Mouse (Mus musculus): Measurements from ENCODE around the gene Cacna1c. TPM values are rescaled to one million over a fixed set of nuclear protein-coding genes. Genes with fewer than 3 reads are reported as not detected.

Cacna1c gene
- polyA plus RNA-seq, 1 experiment: 1.0 TPM

- TF ChIP-seq CTCF (IDR thresholded peaks at IDR 0.05; ENCODE audit: low read depth, low read length): no peak
- no peak for TF ChIP-seq POLR2A (IDR thresholded peaks at IDR 0.05; ENCODE audit: insufficient read depth, low read length)
- no peak for TF ChIP-seq EP300 (IDR thresholded peaks at IDR 0.05; ENCODE audit: insufficient read depth, low read depth, low read length)
- Histone ChIP-seq H3K9ac (ENCODE audit: low read depth, poor library complexity, severe bottlenecking) (no peak overlapping the region), H3K9me3 (replicated peaks; ENCODE audit: control insufficient read depth, insufficient read depth, low read length, poor library complexity, severe bottlenecking) (peaks cover 4% of the 10 kb centered on the region; the same call in 1 of the 2 replicates), H3K27me3 (ENCODE audit: control insufficient read depth, insufficient read depth, low read length, poor library complexity, severe bottlenecking) (no peaks in the 10 kb centered on the region), H3K4me3 (ENCODE audit: low read depth, low read length) (no peak overlapping the region), H3K36me3 (ENCODE audit: control insufficient read depth, insufficient read depth, low read length, poor library complexity, severe bottlenecking) (no peaks in the 10 kb centered on the region), H3K4me1 (ENCODE audit: control insufficient read depth, insufficient read depth, low read length) (no peaks in the 10 kb centered on the region), H3K27ac (ENCODE audit: insufficient read depth, low read length) (no peak overlapping the region)
Measured at GRCm38 (mm10) chr6:118641671-118642325, 554.4 kb downstream of the Cacna1c start.

- no peaks in the 10 kb centered on the region for H3K36me3 ChIP-seq (ENCODE audit: control insufficient read depth, insufficient read depth, low read length, poor library complexity, severe bottlenecking)
- no peaks in the 10 kb centered on the region for H3K4me1 ChIP-seq (ENCODE audit: control insufficient read depth, insufficient read depth, low read length)
- no peaks in the 10 kb centered on the region for H3K27me3 ChIP-seq (ENCODE audit: control insufficient read depth, insufficient read depth, low read length, poor library complexity, severe bottlenecking)
- TF ChIP-seq EP300 (IDR thresholded peaks at IDR 0.05; ENCODE audit: insufficient read depth, low read depth, low read length) (no peak), CTCF (IDR thresholded peaks at IDR 0.05; ENCODE audit: low read depth, low read length) (no peak), POLR2A (IDR thresholded peaks at IDR 0.05; ENCODE audit: insufficient read depth, low read length) (no peak)
- H3K27ac ChIP-seq (ENCODE audit: insufficient read depth, low read length): no peak overlapping the region
- peaks cover 4% of the 10 kb centered on the region; the same call in 1 of the 2 replicates for H3K9me3 ChIP-seq (replicated peaks; ENCODE audit: control insufficient read depth, insufficient read depth, low read length, poor library complexity, severe bottlenecking)
- H3K4me3 ChIP-seq (ENCODE audit: low read depth, low read length): no peak overlapping the region
- no peak overlapping the region for H3K9ac ChIP-seq (ENCODE audit: low read depth, poor library complexity, severe bottlenecking)
Measured at GRCm38 (mm10) chr6:118639816-118640215, 556.4 kb downstream of the Cacna1c start.

- H3K9me3 ChIP-seq (replicated peaks; ENCODE audit: control insufficient read depth, insufficient read depth, low read length, poor library complexity, severe bottlenecking): peaks cover 4% of the 10 kb centered on the region; the same call in 1 of the 2 replicates
- no peaks in the 10 kb centered on the region for H3K27me3 ChIP-seq (ENCODE audit: control insufficient read depth, insufficient read depth, low read length, poor library complexity, severe bottlenecking)
- no peak overlapping the region for H3K4me3 ChIP-seq (ENCODE audit: low read depth, low read length)
- H3K36me3 ChIP-seq (ENCODE audit: control insufficient read depth, insufficient read depth, low read length, poor library complexity, severe bottlenecking): no peaks in the 10 kb centered on the region
- H3K4me1 ChIP-seq (ENCODE audit: control insufficient read depth, insufficient read depth, low read length): no peaks in the 10 kb centered on the region
- H3K27ac ChIP-seq (ENCODE audit: insufficient read depth, low read length): no peak overlapping the region
- no peak for TF ChIP-seq EP300 (IDR thresholded peaks at IDR 0.05; ENCODE audit: insufficient read depth, low read depth, low read length)
- TF ChIP-seq CTCF (IDR thresholded peaks at IDR 0.05; ENCODE audit: low read depth, low read length): no peak
- no peak for TF ChIP-seq POLR2A (IDR thresholded peaks at IDR 0.05; ENCODE audit: insufficient read depth, low read length)
- H3K9ac ChIP-seq (ENCODE audit: low read depth, poor library complexity, severe bottlenecking): no peak overlapping the region
Measured at GRCm38 (mm10) chr6:118638911-118639310, 557.3 kb downstream of the Cacna1c start.

GRCm38 (mm10) chr6:118632491-118632890, 563.7 kb downstream of the Cacna1c start:
- TF ChIP-seq POLR2A (IDR thresholded peaks at IDR 0.05; ENCODE audit: insufficient read depth, low read length) (no peak), CTCF (IDR thresholded peaks at IDR 0.05; ENCODE audit: low read depth, low read length) (no peak), EP300 (IDR thresholded peaks at IDR 0.05; ENCODE audit: insufficient read depth, low read depth, low read length) (no peak)
- H3K4me1 ChIP-seq (ENCODE audit: control insufficient read depth, insufficient read depth, low read length): no peaks in the 10 kb centered on the region
- no peak overlapping the region for H3K9ac ChIP-seq (ENCODE audit: low read depth, poor library complexity, severe bottlenecking)
- H3K4me3 ChIP-seq (ENCODE audit: low read depth, low read length): no peak overlapping the region
- no peaks in the 10 kb centered on the region for H3K36me3 ChIP-seq (ENCODE audit: control insufficient read depth, insufficient read depth, low read length, poor library complexity, severe bottlenecking)
- peaks cover 4% of the 10 kb centered on the region; the same call in 1 of the 2 replicates for H3K9me3 ChIP-seq (replicated peaks; ENCODE audit: control insufficient read depth, insufficient read depth, low read length, poor library complexity, severe bottlenecking)
- no peaks in the 10 kb centered on the region for H3K27me3 ChIP-seq (ENCODE audit: control insufficient read depth, insufficient read depth, low read length, poor library complexity, severe bottlenecking)
- H3K27ac ChIP-seq (ENCODE audit: insufficient read depth, low read length): no peak overlapping the region

GRCm38 (mm10) chr6:118630006-118630405, 566.2 kb downstream of the Cacna1c start:
- no peaks in the 10 kb centered on the region for H3K4me1 ChIP-seq (ENCODE audit: control insufficient read depth, insufficient read depth, low read length)
- no peak overlapping the region for H3K9ac ChIP-seq (ENCODE audit: low read depth, poor library complexity, severe bottlenecking)
- no peaks in the 10 kb centered on the region for H3K36me3 ChIP-seq (ENCODE audit: control insufficient read depth, insufficient read depth, low read length, poor library complexity, severe bottlenecking)
- no peak overlapping the region for H3K27ac ChIP-seq (ENCODE audit: insufficient read depth, low read length)
- H3K27me3 ChIP-seq (ENCODE audit: control insufficient read depth, insufficient read depth, low read length, poor library complexity, severe bottlenecking): no peaks in the 10 kb centered on the region
- no peak overlapping the region for H3K4me3 ChIP-seq (ENCODE audit: low read depth, low read length)
- TF ChIP-seq CTCF (IDR thresholded peaks at IDR 0.05; ENCODE audit: low read depth, low read length): no peak
- TF ChIP-seq POLR2A (IDR thresholded peaks at IDR 0.05; ENCODE audit: insufficient read depth, low read length): no peak
- no peak for TF ChIP-seq EP300 (IDR thresholded peaks at IDR 0.05; ENCODE audit: insufficient read depth, low read depth, low read length)
- H3K9me3 ChIP-seq (replicated peaks; ENCODE audit: control insufficient read depth, insufficient read depth, low read length, poor library complexity, severe bottlenecking): no peaks in the 10 kb centered on the region

GRCm38 (mm10) chr6:118626246-118626645, 570.0 kb downstream of the Cacna1c start:
- TF ChIP-seq CTCF (IDR thresholded peaks at IDR 0.05; ENCODE audit: low read depth, low read length) (no peak), EP300 (IDR thresholded peaks at IDR 0.05; ENCODE audit: insufficient read depth, low read depth, low read length) (no peak), POLR2A (IDR thresholded peaks at IDR 0.05; ENCODE audit: insufficient read depth, low read length) (no peak)
- Histone ChIP-seq H3K27me3 (ENCODE audit: control insufficient read depth, insufficient read depth, low read length, poor library complexity, severe bottlenecking) (no peaks in the 10 kb centered on the region), H3K9ac (ENCODE audit: low read depth, poor library complexity, severe bottlenecking) (no peak overlapping the region), H3K27ac (ENCODE audit: insufficient read depth, low read length) (no peak overlapping the region), H3K9me3 (replicated peaks; ENCODE audit: control insufficient read depth, insufficient read depth, low read length, poor library complexity, severe bottlenecking) (no peaks in the 10 kb centered on the region), H3K36me3 (ENCODE audit: control insufficient read depth, insufficient read depth, low read length, poor library complexity, severe bottlenecking) (no peaks in the 10 kb centered on the region), H3K4me1 (ENCODE audit: control insufficient read depth, insufficient read depth, low read length) (no peaks in the 10 kb centered on the region), H3K4me3 (ENCODE audit: low read depth, low read length) (no peak overlapping the region)

All from ES-Bruce4 (cell line).